Mouse (Mus musculus): ENCODE measurements around the gene Epsti1. TPM values are rescaled to one million over a fixed set of nuclear protein-coding genes. Genes with fewer than 3 reads are reported as not detected.

The Epsti1 gene
- polyA plus RNA-seq, 1 experiment from 2014 or later: 0.30 TPM

GRCm38 (mm10) chr14:78043079-78043478, 139.0 kb downstream of the Epsti1 start:
- Histone ChIP-seq H3K4me1 (no peaks in the 10 kb centered on the region), H3K27ac (replicated peaks) (no peak overlapping the region), H3K9me3 (no peaks in the 10 kb centered on the region), H3K4me3 (no peak overlapping the region), H3K27me3 (replicated peaks; ENCODE audit: low read depth, poor library complexity, severe bottlenecking) (no peaks in the 10 kb centered on the region), H3K36me3 (replicated peaks) (no peaks in the 10 kb centered on the region)
- 39% methylated on average over 2 of the region's 2 CpGs for WGBS
- DNase-seq (ENCODE audit: low spot score): no peak

GRCm38 (mm10) chr14:78048258-78048657, 144.2 kb downstream of the Epsti1 start:
- no peak overlapping the region for H3K27ac ChIP-seq (replicated peaks)
- no peaks in the 10 kb centered on the region for H3K9me3 ChIP-seq
- H3K4me3 ChIP-seq: no peak overlapping the region
- DNase-seq (ENCODE audit: low spot score): no peak
- no peaks in the 10 kb centered on the region for H3K36me3 ChIP-seq (replicated peaks)
- H3K27me3 ChIP-seq (replicated peaks; ENCODE audit: low read depth, poor library complexity, severe bottlenecking): no peaks in the 10 kb centered on the region
- WGBS: 91% methylated on average over 3 of the region's 3 CpGs
- H3K4me1 ChIP-seq: no peaks in the 10 kb centered on the region

GRCm38 (mm10) chr14:78048674-78049073, 144.6 kb downstream of the Epsti1 start:
- Histone ChIP-seq H3K27ac (replicated peaks) (no peak overlapping the region), H3K4me1 (no peaks in the 10 kb centered on the region), H3K27me3 (replicated peaks; ENCODE audit: low read depth, poor library complexity, severe bottlenecking) (no peaks in the 10 kb centered on the region), H3K9me3 (no peaks in the 10 kb centered on the region), H3K4me3 (no peak overlapping the region), H3K36me3 (replicated peaks) (no peaks in the 10 kb centered on the region)
- DNase-seq (ENCODE audit: low spot score): no peak
- WGBS: 87% methylated on average over 4 of the region's 4 CpGs

Other genes with a start within 250 kb of the Epsti1 start
- gene Dnajc15, start 29.1 kb upstream of the Epsti1 start, polyA plus RNA-seq (2016; fragmentation: Nextera tagmentation; extraction: Ambion mirVana): 110 and 114 TPM in 2 replicates
- not detected in 2 replicates for gene Fam216b, start 184.8 kb downstream of the Epsti1 start, polyA plus RNA-seq (2016; fragmentation: Nextera tagmentation; extraction: Ambion mirVana)